Mouse (Mus musculus): ENCODE measurements around the gene St6galnac5. TPM values are rescaled to one million over a fixed set of nuclear protein-coding genes. Genes with fewer than 3 reads are reported as not detected.

St6galnac5 gene
- total and polyA plus RNA-seq, 3 experiments, result 0.04 TPM; not detected in 2

- Histone ChIP-seq H3K36me3 (replicated peaks in 1 of 2; ENCODE audit: control insufficient read depth in 1 of 2, insufficient read depth in 1 of 2, low read length in 1 of 2) (no peaks in the 10 kb centered on the region), H3K27ac (ENCODE audit: insufficient read depth, low read depth) (no peak overlapping the region), H3K27me3 (replicated peaks) (no peaks in the 10 kb centered on the region), H3K9ac (ENCODE audit: insufficient read depth, low read depth) (no peak overlapping the region), H3K79me2 (replicated peaks; ENCODE audit: control insufficient read depth, extremely low read depth, insufficient read depth, poor library complexity, severe bottlenecking) (no peaks in the 10 kb centered on the region), H3K4me3 (replicated peaks in 1 of 3; ENCODE audit: low read depth in 2 of 3, low read length in 2 of 3, poor library complexity in 1 of 3) (no peak overlapping the region), H3K4me2 (ENCODE audit: insufficient read depth, low read depth, poor library complexity, severe bottlenecking) (no peak overlapping the region), H3K9me3 (replicated peaks; ENCODE audit: low read length) (no peaks in the 10 kb centered on the region), H3K4me1 (ENCODE audit: control insufficient read depth in 1 of 2, insufficient read depth in 2 of 2) (peaks cover 0 to 26% of the 10 kb centered on the region in 2 experiments; a peak in 2 of 4 replicates)
- dilution Hi-C loops (cut with MboI; ENCODE audit: extremely low pct_ligation_motif_present, extremely low pct_unique_long_range_greater_than_20kb, low sequenced_read_pairs), result no loop called here
- in situ Hi-C loops (cut with MboI; ENCODE audit: low pct_ligation_motif_present, low pct_unique_long_range_greater_than_20kb, low sequenced_read_pairs), result no loop called here
- no peak for TF ChIP-seq CTCF (conservative IDR thresholded peaks at IDR 0.05 in 1 of 2, IDR thresholded peaks at IDR 0.05 in 1 of 2; ENCODE audit: low read depth in 2 of 2, low read length in 2 of 2)
- no peak for TF ChIP-seq CHD2 (IDR thresholded peaks at IDR 0.05; ENCODE audit: low read length)
- TF ChIP-seq E2F4 (IDR thresholded peaks at IDR 0.05; ENCODE audit: insufficient replicate concordance, low read depth, low read length), result no peak
- no peak for TF ChIP-seq ELF1 (IDR thresholded peaks at IDR 0.05; ENCODE audit: low read depth, low read length)
- no peak for TF ChIP-seq NRF1 (IDR thresholded peaks at IDR 0.05; ENCODE audit: low read depth, low read length)
- no peak for TF ChIP-seq JUND (conservative IDR thresholded peaks at IDR 0.05; ENCODE audit: low read depth, low read length)
- TF ChIP-seq ZNF384 (IDR thresholded peaks at IDR 0.05; ENCODE audit: low read depth, low read length), result no peak
- no peak for TF ChIP-seq RCOR1 (conservative IDR thresholded peaks at IDR 0.05; ENCODE audit: low read depth, low read length)
- TF ChIP-seq ZMIZ1 (IDR thresholded peaks at IDR 0.05; ENCODE audit: low read depth, low read length), result no peak
- TF ChIP-seq JUN (IDR thresholded peaks at IDR 0.05; ENCODE audit: insufficient read depth, low read depth, low read length), result no peak
- no peak for TF ChIP-seq BHLHE40 (IDR thresholded peaks at IDR 0.05; ENCODE audit: low read depth, low read length)
- TF ChIP-seq SMC3 (IDR thresholded peaks at IDR 0.05; ENCODE audit: low read depth, low read length), result no peak
- DNase-seq (ENCODE audit: extremely low read depth), result no peak
Measured at GRCm38 (mm10) chr3:152874431-152875355, 107.4 kb downstream of the St6galnac5 start.

GRCm38 (mm10) chr3:152872596-152872995 is 109.5 kb downstream of the St6galnac5 start:
- no peaks in the 10 kb centered on the region for H3K79me2 ChIP-seq (replicated peaks; ENCODE audit: control insufficient read depth, extremely low read depth, insufficient read depth, poor library complexity, severe bottlenecking)
- H3K4me1 ChIP-seq (ENCODE audit: control insufficient read depth in 1 of 2, insufficient read depth in 2 of 2), result peaks cover 0 to 20% of the 10 kb centered on the region in 2 experiments; a peak in 2 of 4 replicates
- TF ChIP-seq NELFE (IDR thresholded peaks at IDR 0.05; ENCODE audit: low read depth, low read length) (no peak), MYC (IDR thresholded peaks at IDR 0.05; ENCODE audit: low read depth, low read length) (no peak), POLR2AphosphoS2 (IDR thresholded peaks at IDR 0.05; ENCODE audit: low read depth, low read length) (no peak), RCOR1 (conservative IDR thresholded peaks at IDR 0.05; ENCODE audit: low read depth, low read length) (no peak), HCFC1 (IDR thresholded peaks at IDR 0.05; ENCODE audit: low read depth, low read length) (no peak), ZKSCAN1 (IDR thresholded peaks at IDR 0.05; ENCODE audit: borderline replicate concordance, low read depth, low read length) (no peak), BHLHE40 (IDR thresholded peaks at IDR 0.05; ENCODE audit: low read depth, low read length) (no peak)

More at GRCm38 (mm10) chr3:152872596-152872995, 109.5 kb downstream of the St6galnac5 start:
- H3K9ac ChIP-seq (ENCODE audit: insufficient read depth, low read depth), result no peak overlapping the region
- no peak overlapping the region for H3K4me3 ChIP-seq (replicated peaks in 1 of 3; ENCODE audit: low read depth in 2 of 3, low read length in 2 of 3, poor library complexity in 1 of 3)
- no peak overlapping the region for H3K27ac ChIP-seq (ENCODE audit: insufficient read depth, low read depth)
- no peaks in the 10 kb centered on the region for H3K36me3 ChIP-seq (replicated peaks in 1 of 2; ENCODE audit: control insufficient read depth in 1 of 2, insufficient read depth in 1 of 2, low read length in 1 of 2)
- no peak overlapping the region for H3K4me2 ChIP-seq (ENCODE audit: insufficient read depth, low read depth, poor library complexity, severe bottlenecking)
- in situ Hi-C loops (cut with MboI; ENCODE audit: low pct_ligation_motif_present, low pct_unique_long_range_greater_than_20kb, low sequenced_read_pairs), result no loop called here
- H3K27me3 ChIP-seq (replicated peaks), result no peaks in the 10 kb centered on the region
- H3K9me3 ChIP-seq (replicated peaks; ENCODE audit: low read length), result no peaks in the 10 kb centered on the region
- DNase-seq (ENCODE audit: extremely low read depth), result no peak
- dilution Hi-C loops (cut with MboI; ENCODE audit: extremely low pct_ligation_motif_present, extremely low pct_unique_long_range_greater_than_20kb, low sequenced_read_pairs), result no loop called here

Data from CH12.LX (cell line).